Mouse (Mus musculus): Measurements from ENCODE around the gene Tenm3.

The Tenm3 gene

DNA sequence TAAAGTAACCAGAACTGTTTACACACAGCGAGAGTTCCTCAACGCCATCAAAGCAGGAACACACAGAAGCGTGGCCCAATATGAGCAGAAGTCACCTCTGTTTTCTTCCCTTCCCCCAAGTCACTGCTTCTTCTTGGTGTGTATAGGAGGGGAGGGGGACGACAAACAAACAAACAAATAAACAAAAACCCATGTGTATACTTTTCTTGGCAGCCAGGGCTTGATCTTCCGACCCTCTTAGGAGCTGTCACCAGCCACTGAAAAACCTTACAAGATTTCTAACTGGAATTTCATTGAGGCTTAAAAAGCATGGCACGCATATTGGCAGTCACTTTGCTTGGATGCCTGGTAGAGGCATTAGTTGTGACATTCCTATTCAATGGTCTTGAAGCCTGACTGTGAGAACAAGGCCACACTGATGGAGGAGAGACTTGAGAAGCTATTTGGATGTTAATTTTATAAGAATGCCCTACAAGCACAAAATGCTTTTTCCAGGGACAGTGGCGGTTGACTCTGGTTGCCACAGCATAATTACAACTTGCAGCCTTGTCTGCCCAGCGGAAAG, 366.3 kb downstream of the Tenm3 start:
- no peak for DNase-seq (ENCODE audit: extremely low read depth, insufficient read length, low spot score)

DNA sequence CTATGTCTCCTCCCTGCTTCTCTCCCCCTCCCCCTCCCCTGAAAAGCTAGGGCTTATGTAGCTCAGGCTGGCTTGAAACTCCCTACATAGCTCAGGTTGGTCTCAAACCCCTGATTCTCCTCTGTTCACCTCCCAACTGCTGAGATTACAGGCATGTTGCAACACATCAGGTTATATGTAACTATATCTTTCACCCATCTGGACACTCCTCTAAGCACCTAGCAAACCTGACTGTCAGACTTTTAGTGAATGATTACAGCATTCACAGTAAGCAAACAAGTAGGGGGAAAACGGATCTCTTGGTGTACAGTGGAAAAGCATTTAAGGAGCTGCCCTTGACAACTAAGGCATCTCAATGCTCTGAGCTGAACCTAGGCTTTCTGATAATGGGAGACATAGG, 366.9 kb downstream of the Tenm3 start:
- DNase-seq (ENCODE audit: extremely low read depth, insufficient read length, low spot score), result no peak

GRCm38 (mm10) chr8:48467633-48468032, 376.1 kb downstream of the Tenm3 start:
- no peak for DNase-seq (ENCODE audit: extremely low read depth, insufficient read length, low spot score)

DNA sequence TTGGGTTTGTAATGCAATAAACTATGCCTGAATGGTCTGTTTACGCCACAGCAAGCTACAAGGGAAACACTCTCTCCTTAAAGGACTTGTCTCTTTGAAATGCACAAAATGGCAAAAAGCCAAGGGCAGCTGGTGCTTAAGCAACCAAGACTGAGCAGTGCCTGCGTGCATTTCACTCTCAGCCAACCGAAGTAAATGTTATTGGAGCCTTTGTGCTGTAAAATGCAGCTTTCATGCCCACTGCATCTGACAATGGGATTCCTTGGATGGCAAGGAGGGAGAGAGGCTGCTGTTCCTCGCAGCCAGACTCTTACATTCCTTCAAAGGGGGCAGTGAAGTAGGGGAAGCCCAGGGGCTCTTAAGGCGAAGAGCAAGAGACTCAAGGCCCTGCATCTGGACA, 385.4 kb downstream of the Tenm3 start:
- DNase-seq (ENCODE audit: extremely low read depth, insufficient read length, low spot score), result no peak

GRCm38 (mm10) chr8:48456328-48457124, 387.2 kb downstream of the Tenm3 start:
- DNase-seq (ENCODE audit: extremely low read depth, insufficient read length, low spot score), result no peak

DNA sequence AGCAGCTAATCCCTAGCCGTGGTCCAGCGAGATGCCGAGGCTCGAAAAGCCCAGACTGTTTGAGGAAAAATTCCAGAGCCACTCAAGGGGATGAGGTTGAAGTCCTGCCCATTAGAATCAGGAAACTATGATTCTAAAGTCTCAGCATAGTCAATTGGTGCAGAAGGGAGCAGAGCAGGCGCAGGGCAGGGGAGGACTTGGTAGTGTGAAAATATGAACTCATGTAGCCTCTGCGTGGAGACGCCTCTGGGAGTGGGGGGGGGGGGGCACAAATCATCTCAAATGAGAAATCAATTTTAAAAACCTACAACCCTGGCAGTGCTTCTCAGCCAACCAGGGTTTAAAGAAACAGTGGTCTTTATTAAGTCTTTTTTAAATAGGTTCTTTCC, 392.5 kb downstream of the Tenm3 start:
- no peak for DNase-seq (ENCODE audit: extremely low read depth, insufficient read length, low spot score)

DNA sequence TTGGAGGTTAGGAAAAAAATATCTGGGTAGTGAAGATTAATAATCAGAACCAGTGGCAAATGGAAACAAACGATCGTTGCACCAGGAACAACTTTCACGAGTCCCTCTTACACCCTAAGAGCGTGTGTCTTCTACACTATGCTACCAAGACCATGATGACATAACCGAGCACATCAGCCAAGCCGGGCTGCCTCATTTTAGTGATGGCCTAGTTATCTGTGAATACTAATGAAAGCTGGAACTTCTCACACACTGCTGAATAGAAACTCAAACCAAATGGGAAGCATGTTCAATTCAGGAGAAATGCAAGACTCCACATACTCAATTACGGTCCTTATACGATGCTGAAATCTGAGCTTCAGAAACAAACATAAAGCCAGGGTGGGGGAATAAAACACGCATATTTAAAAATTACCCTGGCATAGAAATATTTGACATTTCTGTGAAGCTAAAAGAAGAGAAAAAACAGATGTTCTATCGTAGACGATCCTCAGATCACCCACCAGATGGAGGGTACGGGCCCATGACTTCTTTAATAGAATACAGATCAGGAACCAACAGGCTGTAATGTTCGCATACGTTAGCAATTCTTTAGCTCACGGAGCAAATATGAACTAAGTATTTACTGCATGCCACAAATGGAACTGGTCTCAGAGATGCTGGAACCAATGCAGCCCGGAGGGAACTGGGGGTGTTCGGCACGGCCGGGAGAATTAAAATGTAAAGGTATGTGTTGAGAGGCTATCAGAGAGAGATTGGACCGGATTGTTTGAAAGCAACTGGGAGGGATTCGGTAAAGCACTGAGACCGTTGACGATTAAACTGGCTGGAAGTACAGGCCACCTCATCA, 393.1 kb downstream of the Tenm3 start:
- no peak for DNase-seq (ENCODE audit: extremely low read depth, insufficient read length, low spot score)

GRCm38 (mm10) chr8:48449625-48450024, 394.1 kb downstream of the Tenm3 start:
- DNase-seq (ENCODE audit: extremely low read depth, insufficient read length, low spot score), result no peak

GRCm38 (mm10) chr8:48445690-48446089, 398.1 kb downstream of the Tenm3 start:
- no peak for DNase-seq (ENCODE audit: extremely low read depth, insufficient read length, low spot score)

DNA sequence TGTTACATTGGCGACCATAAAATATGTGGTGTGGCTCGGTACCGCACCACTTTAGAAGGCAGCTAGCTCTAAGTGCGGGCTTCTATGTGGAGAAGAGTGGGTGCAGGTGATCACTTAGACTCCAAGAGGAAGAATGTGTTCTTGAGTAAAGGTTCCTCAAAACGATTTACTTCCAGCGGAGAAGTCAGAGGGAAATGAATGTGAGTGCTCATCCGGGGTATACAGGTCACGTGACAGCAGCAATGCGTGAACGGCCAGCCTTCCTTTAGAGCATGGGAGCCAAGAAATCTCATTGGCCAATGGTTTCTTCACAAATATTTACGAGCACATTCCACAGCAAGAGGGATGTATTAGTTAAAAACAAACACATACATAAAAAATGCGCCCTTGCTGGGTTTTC, 404.3 kb downstream of the Tenm3 start:
- DNase-seq (ENCODE audit: extremely low read depth, insufficient read length, low spot score), result no peak

GRCm38 (mm10) chr8:48437523-48438207, 406.1 kb downstream of the Tenm3 start:
- DNase-seq (ENCODE audit: extremely low read depth, insufficient read length, low spot score), result no peak

DNA sequence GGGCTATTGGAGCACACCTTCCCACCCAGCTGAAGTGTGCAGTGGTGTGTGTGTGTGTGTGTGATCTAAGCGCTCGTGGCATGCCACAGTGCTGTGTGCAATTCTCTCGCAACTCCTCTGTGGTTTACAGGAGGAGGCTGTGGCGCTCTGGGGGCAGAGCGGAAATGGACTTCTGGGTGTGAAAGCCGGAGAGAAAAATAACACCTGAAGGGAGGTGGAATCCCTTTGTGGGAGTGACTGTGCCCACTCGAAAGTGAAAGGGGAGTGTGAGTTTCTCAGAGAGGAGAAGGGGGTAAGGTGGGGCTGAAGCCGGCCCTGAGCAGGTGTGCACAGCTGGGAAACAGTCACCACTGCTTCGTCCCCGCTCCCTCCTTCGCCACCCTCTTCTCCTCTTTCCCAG, 418.6 kb downstream of the Tenm3 start:
- no peak for DNase-seq (ENCODE audit: extremely low read depth, insufficient read length, low spot score)

GRCm38 (mm10) chr8:48417714-48418113, 426.0 kb downstream of the Tenm3 start:
- no peak for DNase-seq (ENCODE audit: extremely low read depth, insufficient read length, low spot score)

GRCm38 (mm10) chr8:48410916-48411315, 432.8 kb downstream of the Tenm3 start:
- no peak for DNase-seq (ENCODE audit: extremely low read depth, insufficient read length, low spot score)

DNA sequence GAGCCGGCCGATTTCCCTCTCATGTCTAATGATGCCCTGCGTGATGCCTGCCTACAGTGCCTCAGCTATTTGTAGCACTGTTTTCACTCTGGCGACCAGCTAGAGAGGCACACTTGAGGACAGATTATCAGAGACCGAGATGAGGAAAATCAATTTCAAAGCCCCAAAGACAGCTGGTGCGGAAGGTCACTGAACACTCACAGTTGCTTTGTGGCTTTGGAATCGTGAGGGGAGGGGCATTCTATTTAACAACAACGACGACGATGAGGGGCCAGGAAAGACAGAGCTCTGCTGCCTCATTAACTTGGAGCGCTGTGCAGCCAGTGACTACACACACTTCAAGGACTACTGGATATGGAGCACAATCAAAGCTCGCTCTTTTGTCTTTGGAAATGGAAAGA, 443.2 kb downstream of the Tenm3 start:
- no peak for DNase-seq (ENCODE audit: extremely low read depth, insufficient read length, low spot score)

DNA sequence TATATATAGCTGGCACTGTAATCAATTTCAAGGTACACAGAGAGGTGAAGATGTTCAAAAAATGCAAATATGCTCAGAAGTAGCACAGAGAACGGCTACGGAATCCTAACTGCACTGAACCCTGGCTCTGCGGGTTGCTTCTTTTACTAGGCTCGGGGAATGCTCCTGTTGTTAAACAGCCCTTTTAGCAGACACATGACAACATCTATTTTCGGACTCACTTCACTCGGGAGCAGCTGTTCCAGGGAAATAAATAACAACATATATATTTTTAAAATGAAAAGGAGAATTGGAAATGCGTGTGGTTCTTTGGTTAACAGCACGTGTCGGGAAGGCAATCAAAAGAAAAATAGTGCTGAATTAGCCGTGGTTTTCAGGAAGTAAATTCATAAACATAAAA, 457.9 kb downstream of the Tenm3 start:
- no peak for DNase-seq (ENCODE audit: extremely low read depth, insufficient read length, low spot score)

- no peak for DNase-seq (ENCODE audit: extremely low read depth, insufficient read length, low spot score)
Observed at GRCm38 (mm10) chr8:48380035-48380434, 463.7 kb downstream of the Tenm3 start.

DNA sequence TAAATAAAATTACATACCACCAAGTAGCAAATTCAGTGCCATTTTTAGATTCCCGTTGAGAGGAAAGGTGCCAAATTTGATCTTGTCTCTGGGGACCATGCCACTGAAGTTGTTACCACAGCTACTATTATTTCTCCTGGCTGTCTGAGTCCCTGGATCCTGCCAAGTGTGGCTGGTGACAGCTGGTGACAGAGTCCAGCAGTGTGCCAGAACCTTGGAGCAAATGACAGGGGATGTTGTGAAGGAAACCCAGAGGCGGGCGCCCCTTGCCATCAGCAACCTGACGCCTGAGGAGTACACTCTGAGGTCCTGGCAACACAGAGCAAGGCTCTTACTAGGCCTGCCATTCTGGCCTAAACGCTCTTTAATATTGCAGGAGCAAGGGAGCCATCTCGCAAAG, 467.0 kb downstream of the Tenm3 start:
- DNase-seq (ENCODE audit: extremely low read depth, insufficient read length, low spot score), result no peak

DNA sequence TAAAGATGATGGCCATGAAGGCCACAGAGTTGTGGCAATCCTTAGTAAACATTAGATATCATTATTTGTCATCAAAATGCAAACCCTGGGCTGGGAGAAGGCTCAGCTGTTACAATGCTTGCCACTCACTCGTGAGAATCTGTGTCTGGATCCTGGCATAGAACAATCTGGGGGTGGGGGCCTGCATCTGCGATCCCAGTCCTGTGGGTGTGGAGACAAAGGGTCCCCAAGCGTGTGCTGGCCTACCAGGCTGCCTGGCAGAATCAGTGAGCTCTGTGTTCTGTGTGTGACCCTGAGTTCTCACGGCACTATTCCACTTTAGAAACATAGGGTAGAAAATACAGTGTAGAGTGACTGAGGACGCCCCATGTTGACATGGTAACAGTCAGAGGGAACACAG, 468.6 kb downstream of the Tenm3 start:
- no peak for DNase-seq (ENCODE audit: extremely low read depth, insufficient read length, low spot score)

- no peak for DNase-seq (ENCODE audit: extremely low read depth, insufficient read length, low spot score)
Observed at GRCm38 (mm10) chr8:48373404-48373803, 470.3 kb downstream of the Tenm3 start.

GRCm38 (mm10) chr8:48367164-48367563, 476.6 kb downstream of the Tenm3 start:
- DNase-seq (ENCODE audit: extremely low read depth, insufficient read length, low spot score), result no peak

Measured in 3134 (cell line).